Mouse (Mus musculus) midbrain, postnatal 0 days (tissue): ENCODE measurements around the gene Tulp4. TPM values are rescaled to one million over a fixed set of nuclear protein-coding genes. Genes with fewer than 3 reads are reported as not detected.
A peak's percentile ranks its signal among the peaks of the same experiment; 100 is the strongest.

Experiments used
- ATAC-seq: fragments of 200-750 bp; cut with Nextera tagmentation; 2 replicates; pipeline ENCODE4 v1.8.0; 2017; ENCODE audit warnings: moderate number of reproducible peaks, mild to moderate bottlenecking, moderate TSS enrichment, moderate library complexity; ENCODE audit not compliant: low FRiP score
- DNase-seq: peaks from one replicate; pipeline ENCODE4 v3.0.0-alpha.2; 2015; ENCODE audit warnings: low spot score
- H3K27ac ChIP-seq: fragments of 300-500 bp; sonication (generic); 2 replicates; pipeline ENCODE4 v1.5.1; 2014; ENCODE audit warnings: low read depth, mild to moderate bottlenecking, low read length, mixed read lengths
- H3K27me3 ChIP-seq: fragments of 300-500 bp; sonication (generic); 2 replicates; pipeline ENCODE4 v1.6.1; 2014; ENCODE audit warnings: low read length, control low read depth, mixed read lengths; ENCODE audit not compliant: insufficient read depth
- H3K36me3 ChIP-seq: fragments of 300-500 bp; sonication (generic); 2 replicates; pipeline ENCODE4 v1.6.1; 2014; ENCODE audit warnings: low read length, control low read depth, mixed read lengths; ENCODE audit not compliant: insufficient read depth
- H3K4me1 ChIP-seq: fragments of 300-500 bp; sonication (generic); 2 replicates; pipeline ENCODE4 v1.6.1; 2014; ENCODE audit warnings: mild to moderate bottlenecking, control low read depth, antibody characterized with exemption, low read length, mixed read lengths; ENCODE audit not compliant: insufficient read depth
- H3K4me2 ChIP-seq: fragments of 300-500 bp; sonication (generic); 2 replicates; pipeline ENCODE4 v1.6.1; 2014; ENCODE audit warnings: low read depth, mild to moderate bottlenecking, low read length, mixed read lengths; ENCODE audit not compliant: poor library complexity, severe bottlenecking
- H3K4me3 ChIP-seq: fragments of 300-500 bp; sonication (generic); 2 replicates; pipeline ENCODE4 v1.5.1; 2014; ENCODE audit warnings: low read depth, mild to moderate bottlenecking, low read length, moderate library complexity
- H3K9ac ChIP-seq: fragments of 300-500 bp; sonication (generic); replicated peaks from 2 replicates; pipeline ENCODE4 v1.6.1; 2014; ENCODE audit warnings: mild to moderate bottlenecking, low read length, moderate library complexity, mixed read lengths; ENCODE audit not compliant: poor library complexity, severe bottlenecking
- H3K9me3 ChIP-seq: fragments of 300-500 bp; sonication (generic); 2 replicates; pipeline ENCODE4 v1.6.1; 2016; ENCODE audit warnings: low read length, control low read depth
- CTCF ChIP-seq: IDR thresholded peaks from 2 replicates; pipeline ENCODE4 v1.5.1; 2016; ENCODE audit warnings: antibody characterized with exemption, mild to moderate bottlenecking
- WGBS: fragments of 180-500 bp; shearing (Covaris S2); extraction: QIAGEN DNeasy Blood & Tissue Kit; methylation state at CpG from one replicate; pipeline ENCODE4 v1.1.7; 2014; 5-methylcytosine and 5-hydroxymethylcytosine counted together
- polyA plus RNA-seq: library from polyadenylated mRNA; unstranded; fragments of >200 nt; fragmentation: Nextera tagmentation; extraction: Ambion mirVana; gene quantifications from 2 replicates; pipeline ENCODE4 v1.2.1, GENCODE M21; 2015
- total RNA-seq: library from RNA; depleted of rRNA; stranded (reverse); fragments of >200 nt; gene quantifications from 2 replicates; pipeline ENCODE4 v1.2.3, GENCODE M21; 2014

The Tulp4 gene
- total and polyA plus RNA-seq, 2 experiments from 2014 or later, result 87.9 to 268 TPM

DNA sequence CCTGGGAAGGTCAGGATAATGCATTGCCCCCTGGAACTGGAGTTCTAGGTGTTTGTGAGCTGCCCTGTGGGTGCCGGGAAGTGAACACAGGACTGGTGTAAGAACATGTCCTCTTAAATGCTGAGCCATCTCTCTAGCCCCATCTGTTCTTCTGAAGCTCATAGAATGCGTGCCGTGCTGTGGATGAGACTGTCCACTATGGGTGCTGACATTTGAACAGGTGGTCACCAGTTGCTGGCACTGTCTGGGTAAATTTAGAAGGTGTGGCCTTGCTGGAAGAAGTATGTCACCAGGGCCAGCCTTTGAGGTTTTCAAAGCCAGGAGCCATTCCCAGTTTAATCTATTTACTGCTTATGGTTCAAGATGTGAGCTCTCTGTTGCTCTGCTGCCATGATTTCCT lies 4.0 kb upstream of the Tulp4 start:
- Histone ChIP-seq H3K9me3 (no peaks in the 10 kb centered on the region), H3K27me3 (0 out of 2 replicates have a peak, but pooled peaks cover 4% of the 10 kb centered on the region), H3K36me3 (no peaks in the 10 kb centered on the region), H3K9ac (no peak overlapping the region), H3K4me1 (no peaks in the 10 kb centered on the region), H3K4me2 (no peak overlapping the region), H3K4me3 (no peak overlapping the region), H3K27ac (no peak overlapping the region)
- DNase-seq (no peak), ATAC-seq (no peak)
- TF ChIP-seq CTCF, result no peak
- WGBS, result 94% methylated on average over 3 of the region's 3 CpGs

DNA sequence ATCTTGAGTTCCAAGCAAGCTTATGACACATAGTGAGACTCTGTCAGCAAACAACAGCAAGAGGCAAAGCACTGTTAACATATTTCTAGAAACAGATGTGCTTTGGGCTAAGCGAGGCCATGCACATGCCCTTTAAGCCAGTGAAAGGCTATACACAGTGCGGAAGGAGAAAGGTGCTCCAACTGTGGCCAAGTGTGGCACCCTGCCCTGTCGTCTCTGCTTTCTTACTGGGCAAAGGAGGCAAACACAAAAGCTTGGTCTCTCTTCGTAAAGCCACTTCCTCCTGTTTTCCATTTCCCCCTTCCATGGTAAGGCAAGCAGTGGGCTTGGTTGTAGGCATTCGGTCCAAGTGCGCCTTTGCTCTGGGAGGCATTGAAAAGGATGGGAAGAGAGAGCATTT lies 2.7 kb upstream of the Tulp4 start:
- no peak for ATAC-seq
- H3K4me1 ChIP-seq, result no peaks in the 10 kb centered on the region
- no peak for TF ChIP-seq CTCF
- no peak overlapping the region for H3K9ac ChIP-seq
- no peak overlapping the region for H3K4me3 ChIP-seq
- H3K9me3 ChIP-seq, result no peaks in the 10 kb centered on the region
- 0 out of 2 replicates have a peak, but pooled peaks cover 4% of the 10 kb centered on the region for H3K27me3 ChIP-seq
- no peak for DNase-seq
- WGBS, result 77% methylated on average over 6 of the region's 6 CpGs
- H3K36me3 ChIP-seq, result no peaks in the 10 kb centered on the region
- no peak overlapping the region for H3K27ac ChIP-seq
- no peak overlapping the region for H3K4me2 ChIP-seq

DNA sequence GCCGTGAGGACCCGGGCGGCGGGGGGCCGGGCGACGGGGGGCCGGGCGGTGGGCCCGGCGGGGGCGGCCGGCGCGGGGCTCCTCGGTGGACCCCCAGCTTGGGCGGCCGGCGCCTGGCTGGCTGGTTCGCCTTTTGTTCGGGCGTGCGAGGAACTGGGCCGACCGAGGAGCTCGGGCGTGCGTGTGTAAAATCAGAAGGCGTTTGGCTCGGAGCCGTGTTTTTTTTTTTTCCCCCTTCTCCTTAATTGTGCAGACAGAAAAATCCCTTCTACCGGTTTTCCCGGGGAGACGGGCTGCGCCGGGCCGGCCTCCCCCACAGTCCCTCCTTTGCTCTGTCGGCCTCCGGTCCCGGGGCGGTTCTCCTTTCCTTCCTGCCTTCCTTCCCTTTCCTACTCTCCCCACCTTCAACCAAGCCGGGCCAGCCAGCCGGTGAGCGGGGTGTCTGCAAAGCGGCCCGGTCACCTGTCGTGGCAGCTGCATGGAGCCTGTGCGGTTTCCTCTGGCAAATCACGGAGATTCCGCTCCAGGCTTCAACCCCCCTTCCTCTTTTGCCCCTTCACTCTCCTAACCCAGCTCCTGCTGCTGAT lies 871 bp downstream of the Tulp4 start:
- TF ChIP-seq CTCF, result no peak
- 0 out of 2 replicates have a peak, but pooled peaks cover 4% of the 10 kb centered on the region for H3K27me3 ChIP-seq
- DNase-seq (peak; percentile 79), ATAC-seq (no peak; the same call in 1 of the 2 replicates)
- under 1% methylated on average over 27 of the region's 50 CpGs for WGBS
- H3K36me3 ChIP-seq, result no peaks in the 10 kb centered on the region
- peak overlapping the region; percentile 76 for H3K4me2 ChIP-seq
- peak overlapping the region; percentile 84 for H3K4me3 ChIP-seq
- peak overlapping the region; percentile 99 for H3K27ac ChIP-seq
- H3K9me3 ChIP-seq, result no peaks in the 10 kb centered on the region
- H3K9ac ChIP-seq, result peak overlapping the region; percentile 98
- 0 out of 2 replicates have a peak, but pooled peaks cover 4% of the 10 kb centered on the region for H3K4me1 ChIP-seq

DNA sequence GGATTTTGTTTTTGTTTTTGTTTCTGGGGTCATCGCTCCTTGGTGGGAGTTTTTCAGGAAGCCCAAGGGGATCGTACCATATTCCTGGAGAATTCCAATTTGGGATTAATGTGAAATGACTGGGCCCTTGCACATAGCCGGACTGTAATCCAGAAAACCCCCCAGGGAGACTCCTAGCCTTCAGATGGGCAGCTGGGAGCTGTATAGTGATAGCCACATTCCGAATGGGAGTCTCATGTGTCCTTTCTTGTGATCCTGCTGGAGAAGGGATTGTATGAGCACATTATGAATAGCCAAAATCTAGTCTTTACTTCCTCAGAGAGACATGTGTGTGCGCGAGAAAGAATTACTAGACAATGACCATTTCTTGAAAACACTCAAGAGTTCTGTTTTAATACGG lies 1.9 kb downstream of the Tulp4 start:
- 23% methylated on average over 7 of the region's 7 CpGs for WGBS
- ATAC-seq (no peak), DNase-seq (no peak)
- Histone ChIP-seq H3K9ac (peak overlapping the region; percentile 98; the same call in 1 of the 2 replicates), H3K4me3 (peak overlapping the region; percentile 84), H3K27me3 (0 out of 2 replicates have a peak, but pooled peaks cover 4% of the 10 kb centered on the region), H3K4me1 (0 out of 2 replicates have a peak, but pooled peaks cover 4% of the 10 kb centered on the region), H3K27ac (peak overlapping the region; percentile 99; the same call in 1 of the 2 replicates), H3K36me3 (no peaks in the 10 kb centered on the region), H3K4me2 (peak overlapping the region; percentile 76), H3K9me3 (no peaks in the 10 kb centered on the region)
- no peak for TF ChIP-seq CTCF

DNA sequence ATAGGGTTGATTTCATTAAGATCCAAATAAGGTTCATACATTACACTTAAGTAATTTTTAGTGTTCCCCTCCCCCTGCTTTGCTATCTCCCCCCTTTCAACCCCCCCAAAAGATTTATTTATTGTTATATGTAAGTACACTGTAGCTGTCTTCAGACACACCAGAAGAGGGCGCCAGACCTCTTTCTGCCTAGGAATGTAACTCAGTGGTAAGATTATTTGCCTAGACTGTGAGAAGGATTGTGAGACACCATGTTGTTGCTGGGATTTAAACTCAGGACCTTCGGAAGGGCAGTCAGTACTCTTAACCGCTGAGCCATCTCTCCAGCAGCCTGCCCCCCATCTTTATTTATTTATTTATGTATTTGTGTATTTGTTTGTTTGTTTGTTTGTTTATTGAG lies 4.7 kb downstream of the Tulp4 start:
- no peak overlapping the region for H3K27ac ChIP-seq
- no peaks in the 10 kb centered on the region for H3K9me3 ChIP-seq
- DNase-seq (peak; percentile 37), ATAC-seq (no peak)
- H3K9ac ChIP-seq, result no peak overlapping the region
- H3K4me1 ChIP-seq, result 0 out of 2 replicates have a peak, but pooled peaks cover 4% of the 10 kb centered on the region
- peak; percentile 56 for TF ChIP-seq CTCF
- H3K4me2 ChIP-seq, result no peak overlapping the region
- WGBS, result 81% methylated on average over 3 of the region's 3 CpGs
- H3K4me3 ChIP-seq, result no peak overlapping the region
- H3K36me3 ChIP-seq, result no peaks in the 10 kb centered on the region
- H3K27me3 ChIP-seq, result no peaks in the 10 kb centered on the region

DNA sequence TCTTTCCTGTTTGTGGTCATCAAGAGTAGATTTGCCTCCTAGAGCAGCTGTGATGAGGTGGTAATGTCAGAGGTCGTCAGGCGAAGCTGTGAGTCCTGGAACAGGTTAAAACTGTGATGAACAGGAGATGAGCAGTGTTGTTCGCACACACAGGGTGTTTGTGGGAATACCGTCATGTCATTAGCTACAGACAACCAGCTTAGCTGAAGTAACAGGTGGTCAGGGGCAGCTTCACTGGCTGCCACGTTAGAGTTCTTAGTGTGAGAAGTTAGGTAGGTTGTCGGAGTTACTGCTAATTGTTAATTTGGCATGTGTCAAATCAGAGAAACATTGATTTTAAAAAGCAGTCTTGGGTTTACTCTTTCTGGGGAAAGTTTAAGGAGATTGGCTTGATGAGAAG lies 7.4 kb downstream of the Tulp4 start:
- DNase-seq (no peak), ATAC-seq (no peak)
- Histone ChIP-seq H3K9ac (no peak overlapping the region), H3K4me1 (0 out of 2 replicates have a peak, but pooled peaks cover 4% of the 10 kb centered on the region), H3K4me3 (no peak overlapping the region), H3K36me3 (0 out of 2 replicates have a peak, but pooled peaks cover under 1% of the 10 kb centered on the region), H3K4me2 (no peak overlapping the region), H3K27me3 (no peaks in the 10 kb centered on the region), H3K27ac (no peak overlapping the region), H3K9me3 (no peaks in the 10 kb centered on the region)
- TF ChIP-seq CTCF, result no peak
- 89% methylated on average over 6 of the region's 6 CpGs for WGBS
